Mouse (Mus musculus): ENCODE measurements around the gene Arhgap10. TPM values are rescaled to one million over a fixed set of nuclear protein-coding genes. Genes with fewer than 3 reads are reported as not detected.

Gene Arhgap10
- polyA plus RNA-seq, 1 experiment from 2014 or later = 34.6 TPM

GRCm38 (mm10) chr8:77408527-77409215 is 109.1 kb downstream of the Arhgap10 start:
- Histone ChIP-seq H3K27me3 (ENCODE audit: control insufficient read depth, insufficient read depth, low read length) (no peaks in the 10 kb centered on the region), H3K4me3 (ENCODE audit: low read depth, low read length) (no peak overlapping the region), H3K9ac (replicated peaks; ENCODE audit: low read depth, low read length) (no peak overlapping the region), H3K4me2 (replicated peaks; ENCODE audit: low read depth, low read length) (no peak overlapping the region), H3K4me1 (ENCODE audit: control insufficient read depth, insufficient read depth, low read length) (no peaks in the 10 kb centered on the region), H3K27ac (ENCODE audit: low read length) (no peak overlapping the region), H3K36me3 (ENCODE audit: control insufficient read depth, insufficient read depth, low read length) (peaks cover 25% of the 10 kb centered on the region), H3K9me3 (ENCODE audit: control insufficient read depth, low read depth, low read length) (no peaks in the 10 kb centered on the region)
- ATAC-seq (ENCODE audit: insufficient number of reproducible peaks, insufficient read depth, low FRiP score, low read depth) = no peak
- WGBS = 88% methylated on average over 19 of the region's 19 CpGs

- Histone ChIP-seq H3K9ac (replicated peaks; ENCODE audit: low read depth, low read length) (no peak overlapping the region), H3K36me3 (ENCODE audit: control insufficient read depth, insufficient read depth, low read length) (peaks cover 15% of the 10 kb centered on the region), H3K4me1 (ENCODE audit: control insufficient read depth, insufficient read depth, low read length) (no peaks in the 10 kb centered on the region), H3K4me3 (ENCODE audit: low read depth, low read length) (no peak overlapping the region), H3K27me3 (ENCODE audit: control insufficient read depth, insufficient read depth, low read length) (no peaks in the 10 kb centered on the region), H3K4me2 (replicated peaks; ENCODE audit: low read depth, low read length) (no peak overlapping the region), H3K9me3 (ENCODE audit: control insufficient read depth, low read depth, low read length) (no peaks in the 10 kb centered on the region), H3K27ac (ENCODE audit: low read length) (no peak overlapping the region)
- WGBS = 86% methylated on average over 13 of the region's 13 CpGs
- no peak for ATAC-seq (ENCODE audit: insufficient number of reproducible peaks, insufficient read depth, low FRiP score, low read depth)
Observed at GRCm38 (mm10) chr8:77406846-77407245, 110.9 kb downstream of the Arhgap10 start.

GRCm38 (mm10) chr8:77406444-77406843 is 111.3 kb downstream of the Arhgap10 start:
- 87% methylated on average over 5 of the region's 5 CpGs for WGBS
- Histone ChIP-seq H3K9me3 (ENCODE audit: control insufficient read depth, low read depth, low read length) (no peaks in the 10 kb centered on the region), H3K36me3 (ENCODE audit: control insufficient read depth, insufficient read depth, low read length) (peaks cover 11% of the 10 kb centered on the region), H3K9ac (replicated peaks; ENCODE audit: low read depth, low read length) (no peak overlapping the region), H3K4me2 (replicated peaks; ENCODE audit: low read depth, low read length) (no peak overlapping the region), H3K27me3 (ENCODE audit: control insufficient read depth, insufficient read depth, low read length) (no peaks in the 10 kb centered on the region), H3K4me3 (ENCODE audit: low read depth, low read length) (no peak overlapping the region), H3K27ac (ENCODE audit: low read length) (no peak overlapping the region), H3K4me1 (ENCODE audit: control insufficient read depth, insufficient read depth, low read length) (no peaks in the 10 kb centered on the region)
- ATAC-seq (ENCODE audit: insufficient number of reproducible peaks, insufficient read depth, low FRiP score, low read depth) = no peak

- H3K4me3 ChIP-seq (ENCODE audit: low read depth, low read length) = no peak overlapping the region
- peaks cover 8% of the 10 kb centered on the region for H3K36me3 ChIP-seq (ENCODE audit: control insufficient read depth, insufficient read depth, low read length)
- no peaks in the 10 kb centered on the region for H3K4me1 ChIP-seq (ENCODE audit: control insufficient read depth, insufficient read depth, low read length)
- 63% methylated on average over 6 of the region's 6 CpGs for WGBS
- no peaks in the 10 kb centered on the region for H3K9me3 ChIP-seq (ENCODE audit: control insufficient read depth, low read depth, low read length)
- H3K9ac ChIP-seq (replicated peaks; ENCODE audit: low read depth, low read length) = no peak overlapping the region
- ATAC-seq (ENCODE audit: insufficient number of reproducible peaks, insufficient read depth, low FRiP score, low read depth) = no peak
- no peak overlapping the region for H3K27ac ChIP-seq (ENCODE audit: low read length)
- H3K4me2 ChIP-seq (replicated peaks; ENCODE audit: low read depth, low read length) = no peak overlapping the region
- H3K27me3 ChIP-seq (ENCODE audit: control insufficient read depth, insufficient read depth, low read length) = no peaks in the 10 kb centered on the region
Observed at GRCm38 (mm10) chr8:77404017-77404416, 113.7 kb downstream of the Arhgap10 start.

GRCm38 (mm10) chr8:77401934-77402333 is 115.8 kb downstream of the Arhgap10 start:
- no peak for ATAC-seq (ENCODE audit: insufficient number of reproducible peaks, insufficient read depth, low FRiP score, low read depth)
- Histone ChIP-seq H3K27ac (ENCODE audit: low read length) (no peak overlapping the region), H3K9me3 (ENCODE audit: control insufficient read depth, low read depth, low read length) (peaks cover 10% of the 10 kb centered on the region; the same call in 1 of the 2 replicates), H3K4me3 (ENCODE audit: low read depth, low read length) (no peak overlapping the region), H3K9ac (replicated peaks; ENCODE audit: low read depth, low read length) (no peak overlapping the region), H3K27me3 (ENCODE audit: control insufficient read depth, insufficient read depth, low read length) (no peaks in the 10 kb centered on the region), H3K4me1 (ENCODE audit: control insufficient read depth, insufficient read depth, low read length) (no peaks in the 10 kb centered on the region), H3K36me3 (ENCODE audit: control insufficient read depth, insufficient read depth, low read length) (peaks cover 13% of the 10 kb centered on the region), H3K4me2 (replicated peaks; ENCODE audit: low read depth, low read length) (no peak overlapping the region)
- WGBS = 95% methylated on average over 3 of the region's 3 CpGs

GRCm38 (mm10) chr8:77401140-77401539 is 116.6 kb downstream of the Arhgap10 start:
- Histone ChIP-seq H3K4me2 (replicated peaks; ENCODE audit: low read depth, low read length) (no peak overlapping the region), H3K9me3 (ENCODE audit: control insufficient read depth, low read depth, low read length) (peaks cover 12% of the 10 kb centered on the region; the same call in 1 of the 2 replicates), H3K9ac (replicated peaks; ENCODE audit: low read depth, low read length) (no peak overlapping the region), H3K27ac (ENCODE audit: low read length) (no peak overlapping the region), H3K4me3 (ENCODE audit: low read depth, low read length) (no peak overlapping the region), H3K36me3 (ENCODE audit: control insufficient read depth, insufficient read depth, low read length) (peaks cover 18% of the 10 kb centered on the region), H3K4me1 (ENCODE audit: control insufficient read depth, insufficient read depth, low read length) (no peaks in the 10 kb centered on the region), H3K27me3 (ENCODE audit: control insufficient read depth, insufficient read depth, low read length) (no peaks in the 10 kb centered on the region)
- WGBS = 92% methylated on average over 5 of the region's 5 CpGs
- ATAC-seq (ENCODE audit: insufficient number of reproducible peaks, insufficient read depth, low FRiP score, low read depth) = no peak

GRCm38 (mm10) chr8:77384080-77384479 is 133.7 kb downstream of the Arhgap10 start:
- WGBS = 97% methylated on average over 6 of the region's 6 CpGs
- Histone ChIP-seq H3K4me2 (replicated peaks; ENCODE audit: low read depth, low read length) (no peak overlapping the region), H3K27ac (ENCODE audit: low read length) (no peak overlapping the region), H3K4me3 (ENCODE audit: low read depth, low read length) (no peak overlapping the region), H3K36me3 (ENCODE audit: control insufficient read depth, insufficient read depth, low read length) (peaks cover 19% of the 10 kb centered on the region), H3K27me3 (ENCODE audit: control insufficient read depth, insufficient read depth, low read length) (no peaks in the 10 kb centered on the region), H3K4me1 (ENCODE audit: control insufficient read depth, insufficient read depth, low read length) (no peaks in the 10 kb centered on the region), H3K9ac (replicated peaks; ENCODE audit: low read depth, low read length) (no peak overlapping the region), H3K9me3 (ENCODE audit: control insufficient read depth, low read depth, low read length) (no peaks in the 10 kb centered on the region)
- no peak for ATAC-seq (ENCODE audit: insufficient number of reproducible peaks, insufficient read depth, low FRiP score, low read depth)

GRCm38 (mm10) chr8:77383671-77384070 is 134.1 kb downstream of the Arhgap10 start:
- Histone ChIP-seq H3K4me3 (ENCODE audit: low read depth, low read length) (no peak overlapping the region), H3K9me3 (ENCODE audit: control insufficient read depth, low read depth, low read length) (no peaks in the 10 kb centered on the region), H3K4me1 (ENCODE audit: control insufficient read depth, insufficient read depth, low read length) (no peaks in the 10 kb centered on the region), H3K36me3 (ENCODE audit: control insufficient read depth, insufficient read depth, low read length) (peaks cover 22% of the 10 kb centered on the region), H3K9ac (replicated peaks; ENCODE audit: low read depth, low read length) (no peak overlapping the region), H3K27me3 (ENCODE audit: control insufficient read depth, insufficient read depth, low read length) (no peaks in the 10 kb centered on the region), H3K27ac (ENCODE audit: low read length) (no peak overlapping the region), H3K4me2 (replicated peaks; ENCODE audit: low read depth, low read length) (no peak overlapping the region)
- no peak for ATAC-seq (ENCODE audit: insufficient number of reproducible peaks, insufficient read depth, low FRiP score, low read depth)
- WGBS = 76% methylated on average over 8 of the region's 8 CpGs

- H3K36me3 ChIP-seq (ENCODE audit: control insufficient read depth, insufficient read depth, low read length) = peaks cover 26% of the 10 kb centered on the region
- no peaks in the 10 kb centered on the region for H3K4me1 ChIP-seq (ENCODE audit: control insufficient read depth, insufficient read depth, low read length)
- no peak overlapping the region for H3K9ac ChIP-seq (replicated peaks; ENCODE audit: low read depth, low read length)
- no peak for ATAC-seq (ENCODE audit: insufficient number of reproducible peaks, insufficient read depth, low FRiP score, low read depth)
- H3K4me2 ChIP-seq (replicated peaks; ENCODE audit: low read depth, low read length) = no peak overlapping the region
- no peaks in the 10 kb centered on the region for H3K27me3 ChIP-seq (ENCODE audit: control insufficient read depth, insufficient read depth, low read length)
- H3K27ac ChIP-seq (ENCODE audit: low read length) = no peak overlapping the region
- H3K4me3 ChIP-seq (ENCODE audit: low read depth, low read length) = no peak overlapping the region
- no peaks in the 10 kb centered on the region for H3K9me3 ChIP-seq (ENCODE audit: control insufficient read depth, low read depth, low read length)
- WGBS = 66% methylated on average over 6 of the region's 6 CpGs
Observed at GRCm38 (mm10) chr8:77380844-77381243, 136.9 kb downstream of the Arhgap10 start.
